20 mouse cellular contexts compared by ENCODE assay signal in the genomic region with DNA sequence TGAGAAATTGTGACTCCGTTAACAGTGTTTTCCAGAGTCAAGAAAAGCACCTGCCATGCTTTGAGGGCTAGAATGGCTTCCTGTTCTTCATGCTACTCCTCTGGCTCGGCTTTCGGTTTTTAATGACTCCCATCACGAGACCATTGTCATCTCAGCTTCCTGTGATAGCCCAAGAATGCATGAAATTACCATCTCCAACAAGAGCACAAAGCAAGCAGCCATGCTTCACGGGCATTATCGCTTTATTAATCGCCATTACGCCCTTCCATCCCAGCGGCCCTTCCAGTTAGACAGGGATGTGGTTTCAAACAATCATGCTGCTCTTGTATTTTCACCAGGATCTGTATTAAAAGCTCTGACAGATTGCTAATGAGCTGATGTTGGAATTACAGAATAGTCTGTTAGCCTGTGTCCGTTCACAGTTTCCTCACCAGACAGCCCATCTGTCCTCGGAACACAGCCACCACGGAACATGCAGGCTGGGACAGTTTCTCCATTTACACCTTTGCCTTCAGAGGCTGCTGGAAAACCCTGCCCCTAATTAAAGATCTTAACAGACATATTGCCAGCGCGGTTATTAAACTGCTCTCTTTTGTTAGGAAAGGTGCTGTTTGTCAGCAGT.
A peak's percentile ranks its signal among the peaks of the same experiment; 100 is the strongest.
DNase-seq lines count a peak whose midpoint lies in the region; ATAC-seq lines count a peak whose summit lies in the region.
"Had no signal": no experiment of that assay in that cellular context is flagged by ENCODE, and none has a peak within 500 bp of the region (broad histone marks: within the 10 kb centered on the region; RNA-seq: fewer than 3 reads in every experiment).

No protein-coding gene starts in this region.

- WGBS in forebrain, embryonic 15.5 days, result 31% methylated on average over 14 of the region's 14 CpGs

- no peak overlapping the region for H3K9ac ChIP-seq in forebrain, embryonic 15.5 days (replicated peaks)
- H3K9ac ChIP-seq: intestine, embryonic 15.5 days had no signal

- 0 out of 2 replicates have a peak overlapping the region, but pooled peaks have one; percentile 14 for H3K27ac ChIP-seq in forebrain, embryonic 15.5 days (replicated peaks)
- H3K27ac ChIP-seq: embryonic facial prominence, embryonic 10.5 days; intestine, embryonic 15.5 days; stomach, postnatal 0 days had no signal

- H3K4me3 ChIP-seq in forebrain, embryonic 15.5 days, result no peak overlapping the region
- H3K4me3 ChIP-seq: embryonic facial prominence, embryonic 10.5 days; intestine, embryonic 15.5 days had no signal

- no peaks in the 10 kb centered on the region for H3K36me3 ChIP-seq in forebrain, embryonic 15.5 days
- H3K36me3 ChIP-seq: embryonic facial prominence, embryonic 10.5 days; G1E; intestine, embryonic 15.5 days had no signal

- no peak overlapping the region for H3K4me2 ChIP-seq in forebrain, embryonic 15.5 days (replicated peaks)
- H3K4me2 ChIP-seq: intestine, embryonic 15.5 days; liver, embryonic 11.5 days had no signal

- H3K9me3 ChIP-seq in forebrain, embryonic 15.5 days, result no peaks in the 10 kb centered on the region
- H3K9me3 ChIP-seq: embryonic facial prominence, embryonic 10.5 days; intestine, embryonic 15.5 days had no signal

- ATAC-seq in forebrain, embryonic 15.5 days (replicated peaks), result peak; percentile 67; the same call in 1 of the 2 replicates
- ATAC-seq: CD4-positive, CD25-positive, alpha-beta regulatory T cell, adult 4 months; intestine, embryonic 15.5 days had no signal

- peak; percentile 18 to 35 for DNase-seq in cerebellum, postnatal 14 days
- no peak for DNase-seq in cerebellum, postnatal 4 days (ENCODE audit: low spot score in 2 of 2)
- DNase-seq in layer of hippocampus, postnatal 14 days (ENCODE audit: low spot score in 2 of 2), result peak; percentile 5 to 23
- DNase-seq in layer of hippocampus, adult 18-20 months (ENCODE audit: low spot score in 2 of 2), result no peak
- no peak for DNase-seq in lung, postnatal 4 days
- DNase-seq in adrenal gland, adult (ENCODE audit: inconsistent age in 2 of 2, low spot score in 1 of 2), result no peak
- DNase-seq: adrenal gland, adult 2 months; gastrocnemius, postnatal 10 days; kidney, adult 9 months; kidney, postnatal 36 days; layer of hippocampus, adult 9-11 months; lung, adult 2 months; right cerebral cortex, postnatal 4 days had no signal

- no peaks in the 10 kb centered on the region for H3K27me3 ChIP-seq in forebrain, embryonic 15.5 days
- H3K27me3 ChIP-seq: intestine, embryonic 15.5 days had no signal

- peaks cover 12% of the 10 kb centered on the region; the same call in 1 of the 2 replicates for H3K4me1 ChIP-seq in forebrain, embryonic 15.5 days
- H3K4me1 ChIP-seq: embryonic facial prominence, embryonic 10.5 days; intestine, embryonic 15.5 days had no signal

Comparison
In these comparisons a context has a peak if more than half of its experiments do, and no peak if none do; other contexts are left out.
1. DNase-seq: peak in cerebellum, postnatal 14 days (2 of 2) and layer of hippocampus, postnatal 14 days (2 of 2); none in cerebellum, postnatal 4 days (0 of 2), layer of hippocampus, adult 18-20 months (0 of 2), lung, postnatal 4 days (0 of 2) and adrenal gland, adult (0 of 2).